Mouse (Mus musculus): ENCODE measurements around the gene Tmem98. TPM values are rescaled to one million over a fixed set of nuclear protein-coding genes. Genes with fewer than 3 reads are reported as not detected.
A peak's percentile ranks its signal among the peaks of the same experiment; 100 is the strongest.

The Tmem98 gene
- polyA plus RNA-seq, 1 experiment from 2014 or later: 148 TPM

GRCm38 (mm10) chr11:80854430-80854829 is 44.5 kb downstream of the Tmem98 start:
- no peak overlapping the region for H3K4me3 ChIP-seq (ENCODE audit: low read depth, low read length)
- no peaks in the 10 kb centered on the region for H3K9me3 ChIP-seq (ENCODE audit: control insufficient read depth)
- no peak for ATAC-seq
- no peaks in the 10 kb centered on the region; the same call in 1 of the 2 replicates for H3K4me1 ChIP-seq (replicated peaks; ENCODE audit: control insufficient read depth, insufficient read depth, low read length)
- H3K36me3 ChIP-seq (ENCODE audit: control insufficient read depth, insufficient read depth): no peaks in the 10 kb centered on the region
- H3K27me3 ChIP-seq (replicated peaks; ENCODE audit: control insufficient read depth, insufficient read depth, low read length): no peaks in the 10 kb centered on the region
- H3K27ac ChIP-seq (ENCODE audit: low read depth, low read length): no peak overlapping the region
- 74% methylated on average over 11 of the region's 11 CpGs for WGBS
- TF ChIP-seq CTCF (IDR thresholded peaks at IDR 0.05; ENCODE audit: low read depth): no peak
- peak overlapping the region; percentile 45 for H3K4me2 ChIP-seq (replicated peaks; ENCODE audit: low read depth)
- no peak overlapping the region for H3K9ac ChIP-seq (ENCODE audit: low read depth, low read length)

GRCm38 (mm10) chr11:80854908-80855307 is 44.9 kb downstream of the Tmem98 start:
- Histone ChIP-seq H3K27me3 (replicated peaks; ENCODE audit: control insufficient read depth, insufficient read depth, low read length) (no peaks in the 10 kb centered on the region), H3K36me3 (ENCODE audit: control insufficient read depth, insufficient read depth) (no peaks in the 10 kb centered on the region), H3K4me1 (replicated peaks; ENCODE audit: control insufficient read depth, insufficient read depth, low read length) (no peaks in the 10 kb centered on the region; the same call in 1 of the 2 replicates), H3K4me3 (ENCODE audit: low read depth, low read length) (no peak overlapping the region), H3K9ac (ENCODE audit: low read depth, low read length) (no peak overlapping the region), H3K4me2 (replicated peaks; ENCODE audit: low read depth) (peak overlapping the region; percentile 45), H3K9me3 (ENCODE audit: control insufficient read depth) (no peaks in the 10 kb centered on the region), H3K27ac (ENCODE audit: low read depth, low read length) (no peak overlapping the region)
- no peak for TF ChIP-seq CTCF (IDR thresholded peaks at IDR 0.05; ENCODE audit: low read depth)
- 25% methylated on average over 7 of the region's 7 CpGs for WGBS
- ATAC-seq: peak; percentile 37; the same call in 1 of the 2 replicates

GRCm38 (mm10) chr11:80856827-80857226 is 46.9 kb downstream of the Tmem98 start:
- no peak overlapping the region for H3K9ac ChIP-seq (ENCODE audit: low read depth, low read length)
- no peak overlapping the region for H3K27ac ChIP-seq (ENCODE audit: low read depth, low read length)
- H3K27me3 ChIP-seq (replicated peaks; ENCODE audit: control insufficient read depth, insufficient read depth, low read length): no peaks in the 10 kb centered on the region
- H3K4me2 ChIP-seq (replicated peaks; ENCODE audit: low read depth): no peak overlapping the region
- H3K4me1 ChIP-seq (replicated peaks; ENCODE audit: control insufficient read depth, insufficient read depth, low read length): no peaks in the 10 kb centered on the region; the same call in 1 of the 2 replicates
- H3K9me3 ChIP-seq (ENCODE audit: control insufficient read depth): no peaks in the 10 kb centered on the region
- TF ChIP-seq CTCF (IDR thresholded peaks at IDR 0.05; ENCODE audit: low read depth): no peak
- no peak overlapping the region for H3K4me3 ChIP-seq (ENCODE audit: low read depth, low read length)
- WGBS: 40% methylated on average over 2 of the region's 2 CpGs
- ATAC-seq: no peak
- H3K36me3 ChIP-seq (ENCODE audit: control insufficient read depth, insufficient read depth): no peaks in the 10 kb centered on the region

GRCm38 (mm10) chr11:80858065-80858464 is 48.1 kb downstream of the Tmem98 start, which contains the start of gene Spaca3:
TSS of gene Spaca3 (plus strand) at chr11:80858365.
- no peaks in the 10 kb centered on the region for H3K27me3 ChIP-seq (replicated peaks; ENCODE audit: control insufficient read depth, insufficient read depth, low read length)
- H3K36me3 ChIP-seq (ENCODE audit: control insufficient read depth, insufficient read depth): no peaks in the 10 kb centered on the region
- H3K27ac ChIP-seq (ENCODE audit: low read depth, low read length): no peak within 1 kb of the TSS
- no peak within 1 kb of the TSS for H3K9ac ChIP-seq (ENCODE audit: low read depth, low read length)
- H3K4me3 ChIP-seq (ENCODE audit: low read depth, low read length): no peak within 1 kb of the TSS
- 70% methylated on average over 10 of the region's 10 CpGs for WGBS
- TF ChIP-seq CTCF (IDR thresholded peaks at IDR 0.05; ENCODE audit: low read depth): no peak
- no peak for ATAC-seq
- H3K4me2 ChIP-seq (replicated peaks; ENCODE audit: low read depth): no peak within 1 kb of the TSS
- no peaks in the 10 kb centered on the region for H3K9me3 ChIP-seq (ENCODE audit: control insufficient read depth)
- H3K4me1 ChIP-seq (replicated peaks; ENCODE audit: control insufficient read depth, insufficient read depth, low read length): no peaks in the 10 kb centered on the region; the same call in 1 of the 2 replicates

GRCm38 (mm10) chr11:80862941-80863340 is 53.0 kb downstream of the Tmem98 start:
- Histone ChIP-seq H3K27ac (ENCODE audit: low read depth, low read length) (no peak overlapping the region), H3K4me2 (replicated peaks; ENCODE audit: low read depth) (no peak overlapping the region), H3K36me3 (ENCODE audit: control insufficient read depth, insufficient read depth) (no peaks in the 10 kb centered on the region), H3K4me3 (ENCODE audit: low read depth, low read length) (no peak overlapping the region), H3K27me3 (replicated peaks; ENCODE audit: control insufficient read depth, insufficient read depth, low read length) (no peaks in the 10 kb centered on the region), H3K9me3 (ENCODE audit: control insufficient read depth) (no peaks in the 10 kb centered on the region), H3K9ac (ENCODE audit: low read depth, low read length) (no peak overlapping the region), H3K4me1 (replicated peaks; ENCODE audit: control insufficient read depth, insufficient read depth, low read length) (no peaks in the 10 kb centered on the region)
- no peak for ATAC-seq
- 93% methylated on average over 7 of the region's 7 CpGs for WGBS
- no peak for TF ChIP-seq CTCF (IDR thresholded peaks at IDR 0.05; ENCODE audit: low read depth)

- Histone ChIP-seq H3K9ac (ENCODE audit: low read depth, low read length) (no peak overlapping the region), H3K27ac (ENCODE audit: low read depth, low read length) (no peak overlapping the region), H3K4me3 (ENCODE audit: low read depth, low read length) (no peak overlapping the region), H3K27me3 (replicated peaks; ENCODE audit: control insufficient read depth, insufficient read depth, low read length) (no peaks in the 10 kb centered on the region), H3K36me3 (ENCODE audit: control insufficient read depth, insufficient read depth) (no peaks in the 10 kb centered on the region), H3K9me3 (ENCODE audit: control insufficient read depth) (no peaks in the 10 kb centered on the region), H3K4me2 (replicated peaks; ENCODE audit: low read depth) (no peak overlapping the region), H3K4me1 (replicated peaks; ENCODE audit: control insufficient read depth, insufficient read depth, low read length) (no peaks in the 10 kb centered on the region)
- WGBS: 93% methylated on average over 1 of the region's 1 CpGs
- TF ChIP-seq CTCF (IDR thresholded peaks at IDR 0.05; ENCODE audit: low read depth): no peak
- ATAC-seq: no peak
Measured at GRCm38 (mm10) chr11:80868039-80868438, 58.1 kb downstream of the Tmem98 start.

Other genes with a start within 250 kb of the Tmem98 start
- gene Myo1d, start 30.1 kb upstream of the Tmem98 start, polyA plus RNA-seq (2015; fragmentation: Nextera tagmentation; extraction: Ambion mirVana): 57.2 and 64.1 TPM in 2 replicates
- not detected in 2 replicates for gene Spaca3, start 48.2 kb downstream of the Tmem98 start, polyA plus RNA-seq (2015; fragmentation: Nextera tagmentation; extraction: Ambion mirVana)

Measured in intestine, postnatal 0 days (tissue).